Mouse (Mus musculus) heart, adult 2 months (tissue): Measurements from ENCODE around the gene Usp48. TPM values are rescaled to one million over a fixed set of nuclear protein-coding genes. Genes with fewer than 3 reads are reported as not detected.
A peak's percentile ranks its signal among the peaks of the same experiment; 100 is the strongest.

Source experiments
- DNase-seq, 2 experiments: peaks; one replicate each; pipeline ENCODE4 v3.0.0; 2021
- H3K27ac ChIP-seq: fragments of 200-600 bp; 2 replicates; pipeline ENCODE4 v1.8.1; 2022
- H3K27me3 ChIP-seq: fragments of 200-500 bp; 2 replicates; pipeline ENCODE4 v1.6.1; 2012; ENCODE audit warnings: mild to moderate bottlenecking, low read length, inconsistent platforms, mixed read lengths; ENCODE audit not compliant: control insufficient read depth, insufficient read depth
- H3K36me3 ChIP-seq: fragments of 200-500 bp; 2 replicates; pipeline ENCODE4 v1.6.1; 2012; ENCODE audit warnings: low read length, inconsistent platforms; ENCODE audit not compliant: control insufficient read depth, insufficient read depth
- H3K4me1 ChIP-seq: fragments of 200-500 bp; 2 replicates; pipeline ENCODE4 v1.6.1; 2011; ENCODE audit warnings: low read length; ENCODE audit not compliant: control insufficient read depth, insufficient read depth
- H3K4me3 ChIP-seq: fragments of 200-600 bp; 2 replicates; pipeline ENCODE4 v1.8.1; 2022
- H3K79me2 ChIP-seq: fragments of 200-500 bp; replicated peaks from 2 replicates; pipeline ENCODE4 v1.6.1; 2012; ENCODE audit warnings: mild to moderate bottlenecking, inconsistent platforms, low read length, moderate library complexity, mixed read lengths; ENCODE audit not compliant: control insufficient read depth, insufficient read depth
- H3K9ac ChIP-seq: fragments of 200-500 bp; 2 replicates; pipeline ENCODE4 v1.6.1; 2012; ENCODE audit warnings: low read depth, mild to moderate bottlenecking, control low read depth, inconsistent platforms, low read length, mixed read lengths
- CTCF ChIP-seq: fragments of 200-600 bp; IDR thresholded peaks from 2 replicates; pipeline ENCODE4 v1.8.1; 2022; ENCODE audit warnings: antibody characterized with exemption, mild to moderate bottlenecking, moderate library complexity
- EP300 ChIP-seq: fragments of 200-500 bp; IDR thresholded peaks from 2 replicates; pipeline ENCODE4 v1.6.1; 2011; ENCODE audit warnings: low read depth, low read length, control low read depth; ENCODE audit not compliant: insufficient read depth
- POLR2A ChIP-seq: fragments of 200-500 bp; IDR thresholded peaks from 2 replicates; pipeline ENCODE4 v1.6.1; 2011; ENCODE audit warnings: mild to moderate bottlenecking, low read depth, low read length, control low read depth; ENCODE audit not compliant: insufficient read depth
- WGBS: fragments of 180-500 bp; shearing (Covaris S2); methylation state at CpG from one replicate; pipeline ENCODE4 v1.1.7; 2018; 5-methylcytosine and 5-hydroxymethylcytosine counted together
- intact Hi-C: fragments of 180-260 bp; cut with DNase I; formaldehyde crosslinking; loops from one replicate; pipeline ENCODE4 v1.15.1; 2025
- polyA plus RNA-seq: library from polyadenylated mRNA; depleted of rRNA; stranded (reverse); fragments of >200 nt; gene quantifications from 2 replicates; pipeline ENCODE4 v1.2.3, GENCODE M21; 2012
- total RNA-seq, 2 experiments: library from RNA; stranded (reverse); gene quantifications; 2 replicates each; pipeline ENCODE4 v1.2.3; 2021

Usp48 gene
- total and polyA plus RNA-seq, 3 experiments: 29.7 to 37.6 (median 30.0) TPM

DNA sequence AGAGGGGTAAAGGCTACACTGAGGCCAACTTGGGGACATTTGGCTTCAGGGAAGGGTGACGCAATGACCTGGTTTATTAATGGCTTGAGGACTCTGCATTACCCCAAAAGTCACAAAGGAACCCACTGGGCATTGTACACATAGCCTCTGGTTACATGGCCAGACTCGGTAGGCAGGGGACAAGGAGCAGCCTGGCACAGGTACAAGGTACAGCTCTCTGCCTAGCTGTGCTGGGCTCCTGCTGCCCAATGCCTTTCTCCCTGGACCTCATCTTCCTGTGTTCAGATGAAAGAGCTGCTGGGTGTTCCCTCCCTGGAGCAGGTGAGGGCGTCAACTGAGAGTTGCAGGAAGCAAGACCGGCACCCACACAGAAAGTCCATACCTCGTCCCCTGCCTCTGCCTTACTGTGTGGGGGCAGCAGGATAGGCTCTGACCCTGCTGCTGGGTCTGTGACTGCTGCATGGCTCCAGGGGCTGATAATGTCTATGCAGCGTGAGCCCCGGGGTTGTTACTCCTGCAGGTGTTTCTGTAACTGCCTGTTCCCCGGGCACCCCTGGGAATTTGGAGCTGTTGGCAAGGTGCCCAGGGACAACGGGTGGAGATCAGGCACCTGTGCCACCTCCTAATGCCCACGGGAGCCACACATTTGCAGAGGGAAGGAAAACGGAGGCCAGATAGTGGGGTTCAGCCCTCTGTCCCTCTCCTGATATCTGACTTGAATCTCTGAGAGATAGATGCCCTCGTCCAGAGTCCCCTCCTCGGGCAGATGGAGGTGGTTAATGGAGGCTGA is 78.4 kb downstream of the Usp48 start:
- Histone ChIP-seq H3K27ac (no peak overlapping the region), H3K27me3 (no peaks in the 10 kb centered on the region; the same call in 1 of the 2 replicates), H3K4me3 (no peak overlapping the region), H3K4me1 (peaks cover 1% of the 10 kb centered on the region; the same call in 1 of the 2 replicates), H3K36me3 (no peaks in the 10 kb centered on the region), H3K79me2 (no peaks in the 10 kb centered on the region), H3K9ac (no peak overlapping the region)
- WGBS: 64% methylated on average over 13 of the region's 13 CpGs
- intact Hi-C loops: no loop called here
- TF ChIP-seq CTCF (no peak), POLR2A (no peak), EP300 (no peak)
- no peak for DNase-seq

DNA sequence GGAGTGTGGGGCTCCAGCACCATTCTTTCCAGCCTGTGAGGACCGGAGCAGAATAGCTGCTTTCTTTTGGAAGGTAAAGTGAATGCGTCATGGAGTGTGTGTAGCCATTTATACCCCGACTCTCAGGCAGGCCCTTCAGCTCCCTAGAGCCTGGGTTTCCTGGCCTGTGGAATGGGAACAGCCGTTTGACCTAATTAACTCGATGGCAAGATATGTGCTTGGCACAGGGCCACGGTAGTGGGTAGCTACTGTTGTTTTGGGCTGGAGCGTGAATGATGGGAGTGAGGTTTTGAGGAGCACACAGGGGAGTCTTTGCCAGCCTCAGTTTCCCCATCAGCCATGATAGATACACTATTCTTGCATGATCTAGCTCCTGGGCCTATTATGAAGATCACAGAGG is 82.0 kb downstream of the Usp48 start:
- H3K36me3 ChIP-seq: no peaks in the 10 kb centered on the region
- H3K27ac ChIP-seq: no peak overlapping the region
- 42% methylated on average over 7 of the region's 7 CpGs for WGBS
- TF ChIP-seq CTCF: no peak
- TF ChIP-seq EP300: no peak
- no peak overlapping the region for H3K4me3 ChIP-seq
- no peaks in the 10 kb centered on the region for H3K4me1 ChIP-seq
- DNase-seq: no peak
- H3K9ac ChIP-seq: no peak overlapping the region
- H3K79me2 ChIP-seq: no peaks in the 10 kb centered on the region
- intact Hi-C loops: no loop called here
- H3K27me3 ChIP-seq: no peaks in the 10 kb centered on the region; the same call in 1 of the 2 replicates

- intact Hi-C loops: loop anchor here (1.0 kb wide), 1 partner anchor 46 kb away; no protein-coding TSS in a partner anchor
- Histone ChIP-seq H3K79me2 (no peaks in the 10 kb centered on the region), H3K27ac (no peak overlapping the region), H3K4me3 (no peak overlapping the region), H3K36me3 (no peaks in the 10 kb centered on the region), H3K9ac (no peak overlapping the region), H3K27me3 (no peaks in the 10 kb centered on the region; the same call in 1 of the 2 replicates), H3K4me1 (no peaks in the 10 kb centered on the region)
- 8% methylated on average over 11 of the region's 11 CpGs for WGBS
- TF ChIP-seq EP300: 0 out of 2 replicates have a peak, but pooled peaks have one; percentile 57
- peak; percentile 98 for TF ChIP-seq CTCF
- no peak for TF ChIP-seq POLR2A
- DNase-seq: peak; percentile 58 to 85
Observed at GRCm38 (mm10) chr4:137676057-137676456, 82.5 kb downstream of the Usp48 start.

DNA sequence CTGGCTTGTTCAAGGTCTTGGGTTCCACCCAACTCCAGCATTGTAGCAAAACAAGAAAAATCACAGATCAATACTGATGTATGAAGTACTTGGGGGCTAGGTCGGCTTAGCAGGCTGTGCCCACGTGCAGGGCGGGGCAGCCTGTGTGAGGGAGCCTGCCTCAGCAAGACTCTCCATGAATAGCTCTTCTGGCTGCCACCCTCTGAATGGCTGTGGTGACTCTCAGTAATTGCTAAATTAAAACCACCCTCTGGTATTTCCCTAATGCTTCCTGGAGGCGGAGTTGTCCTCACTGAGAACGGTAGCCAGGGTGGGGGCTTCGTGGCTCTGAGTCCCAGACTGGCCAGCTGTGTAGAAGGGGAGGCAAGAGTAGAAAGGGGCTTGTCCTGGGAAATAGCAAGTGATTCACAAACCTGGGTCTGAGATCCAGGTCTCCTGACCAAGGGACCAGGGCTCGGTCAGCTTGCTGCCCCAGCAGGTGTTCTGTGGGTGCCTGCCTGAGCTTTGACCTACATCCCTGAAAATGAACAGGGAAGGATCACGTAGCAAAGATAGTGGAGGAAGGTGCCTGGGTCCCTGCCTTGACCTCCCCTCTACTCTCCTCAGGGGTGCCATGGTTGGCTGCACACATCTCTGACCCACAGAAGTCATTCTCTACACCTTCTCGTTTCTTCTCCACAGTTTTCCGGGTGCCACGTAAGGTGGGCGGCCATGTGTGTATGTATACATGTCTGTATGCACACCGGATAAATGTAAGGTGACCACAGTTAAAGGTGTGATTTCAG is 83.3 kb downstream of the Usp48 start:
- no peaks in the 10 kb centered on the region for H3K36me3 ChIP-seq
- no peak overlapping the region for H3K4me3 ChIP-seq
- intact Hi-C loops: loop anchor here (1.0 kb wide), 1 partner anchor 45 kb away; no protein-coding TSS in a partner anchor
- no peak overlapping the region for H3K9ac ChIP-seq
- no peak for DNase-seq
- H3K27ac ChIP-seq: no peak overlapping the region
- no peaks in the 10 kb centered on the region for H3K4me1 ChIP-seq
- 59% methylated on average over 13 of the region's 13 CpGs for WGBS
- peaks cover 2% of the 10 kb centered on the region; the same call in 1 of the 2 replicates for H3K27me3 ChIP-seq
- TF ChIP-seq CTCF: no peak
- TF ChIP-seq EP300: no peak
- TF ChIP-seq POLR2A: no peak
- no peaks in the 10 kb centered on the region for H3K79me2 ChIP-seq

GRCm38 (mm10) chr4:137677906-137678305 is 84.4 kb downstream of the Usp48 start:
- H3K27ac ChIP-seq: no peak overlapping the region
- no peak overlapping the region for H3K4me3 ChIP-seq
- no peak for TF ChIP-seq POLR2A
- no peak for TF ChIP-seq CTCF
- no peak for TF ChIP-seq EP300
- no peaks in the 10 kb centered on the region for H3K79me2 ChIP-seq
- H3K27me3 ChIP-seq: 0 out of 2 replicates have a peak, but pooled peaks cover 2% of the 10 kb centered on the region
- 48% methylated on average over 5 of the region's 5 CpGs for WGBS
- no peak overlapping the region for H3K9ac ChIP-seq
- intact Hi-C loops: no loop called here
- H3K36me3 ChIP-seq: no peaks in the 10 kb centered on the region
- DNase-seq: peak in 1 of 2 experiments; percentile 50
- no peaks in the 10 kb centered on the region for H3K4me1 ChIP-seq
